Mouse (Mus musculus): ENCODE results near the gene Slc22a20.

Gene Slc22a20

GRCm38 (mm10) chr19:5954031-5954710 is 31.8 kb downstream of the Slc22a20 start:
- intact Hi-C loops (cut with DNase I): no loop called here

- intact Hi-C loops (cut with DNase I): no loop called here
Observed at GRCm38 (mm10) chr19:5953201-5953770, 32.7 kb downstream of the Slc22a20 start.

DNA sequence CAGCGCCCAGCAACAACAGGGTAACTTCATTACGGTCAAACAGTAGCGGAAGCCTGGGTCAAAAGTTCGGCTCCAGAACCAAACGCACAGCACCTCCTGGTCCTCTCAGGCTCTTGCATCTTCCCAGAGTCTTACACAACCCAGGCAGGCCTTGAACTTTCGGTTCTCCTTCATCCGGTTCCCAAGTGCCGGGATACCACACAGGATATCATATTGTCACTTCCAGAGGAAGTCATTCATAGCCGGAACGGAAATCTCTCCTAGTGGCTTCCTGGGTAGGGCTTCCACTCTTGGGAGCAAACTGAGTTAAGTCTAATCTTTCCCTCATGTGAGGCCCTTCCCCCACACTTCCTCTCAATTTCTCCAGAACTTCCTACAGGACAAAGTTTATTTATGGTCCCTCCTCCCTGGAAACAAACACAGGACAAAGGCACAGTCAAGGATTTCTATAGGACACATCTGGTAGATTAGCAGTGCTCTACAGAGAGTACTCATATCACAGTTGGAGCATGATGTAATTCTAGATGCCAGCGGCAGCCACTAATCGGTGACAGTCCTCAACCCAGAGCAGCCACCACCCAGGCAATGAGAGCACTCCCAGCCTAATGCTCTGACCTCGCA is 33.8 kb downstream of the Slc22a20 start:
- intact Hi-C loops (cut with DNase I): no loop called here

- intact Hi-C loops (cut with DNase I): no loop called here
Observed at GRCm38 (mm10) chr19:5951631-5952030, 34.3 kb downstream of the Slc22a20 start.

- intact Hi-C loops (cut with DNase I): no loop called here
Observed at GRCm38 (mm10) chr19:5950218-5950617, 35.7 kb downstream of the Slc22a20 start.

DNA sequence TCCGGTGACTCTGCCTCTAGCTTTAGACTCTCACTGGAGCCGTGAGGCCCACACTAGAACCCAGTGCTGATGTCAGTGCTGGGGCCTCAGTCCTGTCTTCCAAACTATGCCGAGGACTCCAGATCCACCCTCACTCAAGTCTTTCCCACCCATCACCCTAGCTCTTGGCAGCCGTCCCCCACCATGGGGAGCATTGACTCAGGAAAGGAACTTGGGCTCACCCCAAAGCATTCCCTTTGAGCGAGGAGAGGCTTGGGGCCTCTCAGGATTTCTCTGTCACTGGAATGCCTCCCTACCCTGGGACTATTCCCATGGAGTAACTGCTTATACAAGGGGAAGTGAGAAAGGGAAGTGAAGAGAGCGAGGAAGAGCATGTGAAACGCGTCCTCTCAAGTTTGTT is 40.1 kb downstream of the Slc22a20 start:
- intact Hi-C loops (cut with DNase I): no loop called here

DNA sequence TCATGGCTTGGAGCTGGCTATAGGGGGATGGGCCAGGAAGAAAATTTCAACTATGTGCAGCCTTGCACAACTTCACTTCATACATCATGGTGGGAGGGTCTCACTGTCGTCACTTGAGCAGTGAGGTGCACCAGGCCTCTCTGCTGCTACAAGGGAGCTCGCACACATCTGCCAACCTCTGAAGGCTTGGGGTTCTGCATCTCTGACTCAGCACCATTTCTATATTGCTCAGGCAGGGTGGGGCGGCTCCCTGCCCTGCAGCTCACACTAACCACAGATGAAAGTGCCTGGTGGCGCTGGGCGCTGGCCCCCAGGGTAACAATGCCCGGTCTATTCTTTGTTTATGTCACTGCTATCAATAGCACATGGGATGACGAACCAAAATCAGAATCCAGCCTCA is 40.9 kb downstream of the Slc22a20 start:
- intact Hi-C loops (cut with DNase I): no loop called here

DNA sequence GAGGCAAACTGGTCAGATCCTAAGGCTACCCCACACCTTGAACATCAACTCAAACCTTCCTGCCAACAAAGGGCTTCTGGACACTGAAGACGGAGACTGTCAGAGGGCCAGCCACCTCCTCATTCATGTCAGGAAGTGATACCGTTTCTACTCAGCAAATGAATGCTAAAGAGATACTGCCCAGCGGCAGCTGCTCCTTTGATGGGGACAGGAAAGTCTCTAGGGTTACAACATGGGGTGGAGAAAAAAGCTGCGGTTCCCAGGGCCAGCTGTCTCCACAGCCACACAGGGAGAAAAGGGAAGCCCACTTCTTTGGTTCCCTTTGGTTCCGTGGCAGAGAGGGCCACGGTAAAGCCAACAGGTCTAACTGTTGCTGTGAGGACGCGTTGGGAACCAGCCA is 41.8 kb downstream of the Slc22a20 start:
- intact Hi-C loops (cut with DNase I): no loop called here

DNA sequence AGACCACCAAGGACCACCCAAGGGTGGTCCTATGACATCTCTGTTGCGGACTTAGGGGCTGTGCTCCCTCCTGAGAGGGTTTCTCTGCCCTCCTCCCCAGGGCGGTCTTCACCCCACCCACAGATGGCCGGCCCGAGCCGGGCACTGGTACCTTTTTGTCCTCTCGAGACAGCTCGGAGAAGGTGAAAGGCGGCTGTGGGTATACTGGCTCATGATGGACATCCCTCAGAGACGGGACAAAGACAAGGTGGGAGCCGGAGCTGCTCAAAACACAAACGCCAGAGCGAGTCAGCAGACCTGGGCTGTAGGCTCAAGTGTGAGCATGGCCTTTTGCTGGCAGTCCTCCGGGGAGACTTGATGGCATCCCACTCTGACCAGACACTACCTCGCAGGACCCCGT is 42.5 kb downstream of the Slc22a20 start:
- intact Hi-C loops (cut with DNase I): no loop called here

GRCm38 (mm10) chr19:5942581-5942980 is 43.4 kb downstream of the Slc22a20 start:
- intact Hi-C loops (cut with DNase I): no loop called here

- intact Hi-C loops (cut with DNase I): no loop called here
Observed at GRCm38 (mm10) chr19:5940656-5941055, 45.3 kb downstream of the Slc22a20 start.

DNA sequence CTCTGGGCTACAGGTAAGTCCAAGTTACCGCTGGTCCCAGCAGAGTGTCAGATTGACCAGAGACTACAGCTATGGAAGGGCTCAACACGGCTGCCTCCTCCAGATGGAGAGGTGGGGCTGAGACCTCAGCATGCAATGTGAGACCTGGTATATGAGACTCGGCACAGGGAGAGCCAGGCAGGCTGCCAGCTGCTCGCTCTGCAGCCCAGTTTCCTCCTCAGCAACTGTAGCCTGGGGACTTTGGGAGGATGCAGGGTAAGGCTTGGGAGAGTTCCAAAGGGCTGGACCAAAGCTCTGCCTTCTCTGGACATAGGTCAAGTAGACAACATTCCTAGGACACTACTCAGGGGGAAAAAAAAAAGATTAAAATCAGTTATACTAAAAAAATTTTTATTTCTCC is 45.8 kb downstream of the Slc22a20 start:
- intact Hi-C loops (cut with DNase I): no loop called here

- intact Hi-C loops (cut with DNase I): no loop called here
Observed at GRCm38 (mm10) chr19:5939715-5940114, 46.2 kb downstream of the Slc22a20 start.

- intact Hi-C loops (cut with DNase I): no loop called here
Observed at GRCm38 (mm10) chr19:5938516-5938915, 47.4 kb downstream of the Slc22a20 start.

- intact Hi-C loops (cut with DNase I): no loop called here
Observed at GRCm38 (mm10) chr19:5937836-5938406, 48.0 kb downstream of the Slc22a20 start.

- intact Hi-C loops (cut with DNase I): no loop called here
Observed at GRCm38 (mm10) chr19:5937095-5937835, 48.7 kb downstream of the Slc22a20 start.

DNA sequence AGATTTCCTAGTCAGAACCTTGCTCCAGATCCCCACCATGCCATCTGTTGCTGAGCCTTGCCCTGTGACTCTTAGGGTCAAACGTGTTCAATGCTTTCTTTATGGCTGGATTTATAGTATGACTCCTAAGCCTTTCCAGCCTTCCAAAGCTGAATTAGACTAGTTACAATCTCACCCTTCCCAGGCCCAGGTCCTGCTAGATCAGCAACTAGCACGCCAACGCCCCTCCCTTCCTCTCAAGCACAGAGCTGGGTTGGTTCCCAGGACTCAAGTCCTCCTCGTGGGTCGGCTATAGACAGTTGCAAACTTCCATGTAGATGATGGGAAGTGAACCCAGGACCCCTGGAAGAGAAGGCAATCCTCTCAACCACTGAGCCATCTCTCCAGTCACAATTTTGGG is 50.3 kb downstream of the Slc22a20 start:
- intact Hi-C loops (cut with DNase I): no loop called here

GRCm38 (mm10) chr19:5935266-5935665 is 50.7 kb downstream of the Slc22a20 start:
- intact Hi-C loops (cut with DNase I): no loop called here

DNA sequence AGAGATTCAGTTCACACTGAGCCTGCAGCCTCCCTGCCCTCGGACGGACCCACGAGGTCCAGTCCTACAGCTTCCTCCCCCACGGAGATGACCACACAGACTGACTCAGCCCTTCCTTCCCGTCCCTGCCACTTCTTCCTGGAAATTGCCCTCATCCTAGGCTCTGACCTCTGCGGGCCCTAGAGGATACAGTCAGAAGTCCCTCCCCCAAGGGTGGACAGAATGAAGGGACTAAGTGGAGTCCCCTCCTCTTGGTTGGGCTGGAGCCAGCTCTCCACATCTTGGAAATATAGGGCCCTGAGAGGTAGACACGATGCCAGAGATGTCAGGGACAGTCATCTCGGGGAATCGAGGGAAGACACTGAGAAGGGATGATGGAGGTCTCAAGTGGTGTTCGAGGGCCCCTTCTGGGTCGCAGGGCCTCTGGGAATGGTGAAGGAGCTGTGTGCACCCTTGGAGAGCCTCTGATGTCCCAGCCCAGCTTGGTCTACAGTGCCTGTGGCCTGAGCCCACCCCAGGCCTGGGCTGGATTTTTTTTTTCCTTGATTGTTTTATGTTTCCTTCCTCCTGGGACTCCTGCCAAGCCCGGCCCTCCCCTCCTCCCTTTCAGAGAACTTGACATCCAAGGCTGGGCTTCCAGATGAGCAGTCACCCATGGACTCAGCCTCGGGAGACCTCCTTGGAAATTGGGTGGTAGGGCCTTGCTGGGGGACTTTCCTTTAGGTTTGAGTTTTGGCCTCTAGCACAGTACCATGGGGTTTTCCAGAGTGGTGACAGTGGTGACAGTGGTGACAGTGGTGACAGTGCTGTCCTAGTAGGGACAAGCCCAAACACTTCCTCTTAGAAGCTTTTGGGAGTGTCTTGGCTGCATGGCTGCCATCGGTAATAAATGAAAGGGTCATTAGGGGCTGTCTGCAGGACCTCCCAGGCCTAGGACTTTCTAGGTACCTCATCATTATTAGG is 56.0 kb downstream of the Slc22a20 start:
- intact Hi-C loops (cut with DNase I): no loop called here

- intact Hi-C loops (cut with DNase I): no loop called here
Observed at GRCm38 (mm10) chr19:5928546-5928945, 57.4 kb downstream of the Slc22a20 start.

DNA sequence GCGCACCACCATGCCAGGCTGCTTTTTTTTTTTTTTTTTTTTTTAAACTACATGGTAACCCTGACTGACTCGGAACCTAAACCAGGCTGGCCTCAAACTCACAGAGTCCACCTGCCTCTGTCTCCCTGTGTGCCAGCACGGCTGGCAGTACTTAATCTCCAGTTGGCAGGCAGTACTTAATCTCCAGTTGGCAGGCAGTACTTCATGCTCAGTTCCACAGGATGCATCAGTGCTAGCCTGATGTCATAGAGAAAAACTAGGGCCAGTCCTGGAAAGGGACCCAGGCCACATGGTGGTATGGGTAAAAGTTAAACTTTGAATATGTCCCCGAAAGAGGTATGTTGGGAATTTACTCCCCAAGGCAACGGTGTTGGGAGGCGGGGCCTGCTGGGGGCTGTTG is 57.8 kb downstream of the Slc22a20 start:
- intact Hi-C loops (cut with DNase I): no loop called here
